Mouse (Mus musculus): ENCODE measurements at regions not wholly inside any gene's neighbourhood (a gene's known extent, or its start where the extent isn't known, plus 50 kb on each side); places are given as distances from the start of the nearest gene placed in this dataset.

- no peak for DNase-seq (ENCODE audit: low read depth, low spot score)
Measured at GRCm38 (mm10) chr2:118029470-118030108, 82.1 kb upstream of the Thbs1 start.

DNA sequence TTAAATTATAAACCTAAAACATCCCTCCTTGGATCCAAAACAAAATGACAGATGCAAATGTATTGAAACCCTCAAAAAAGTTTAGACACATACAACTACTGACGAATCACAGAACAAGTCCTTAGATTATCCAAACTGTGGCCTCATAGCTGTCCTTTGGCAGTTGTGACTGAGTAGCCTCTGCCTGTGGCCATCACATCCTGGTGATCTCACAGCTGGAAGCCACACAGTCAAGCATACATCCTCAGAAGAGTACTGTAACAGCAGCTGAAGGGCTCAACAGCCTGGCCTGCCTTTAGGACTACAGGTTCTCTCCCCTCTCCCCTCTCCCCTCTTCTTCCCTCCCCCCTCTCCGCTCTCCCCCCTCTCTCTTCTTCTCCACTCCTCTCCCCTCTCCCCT, 80.0 kb upstream of the Thbs1 start:
- no peak for DNase-seq (ENCODE audit: low read depth, low spot score)

GRCm38 (mm10) chr2:118033377-118033776, 78.3 kb upstream of the Thbs1 start:
- no peak for DNase-seq (ENCODE audit: low read depth, low spot score)

GRCm38 (mm10) chr2:118034026-118034425, 77.7 kb upstream of the Thbs1 start:
- DNase-seq (ENCODE audit: low read depth, low spot score), result peak; percentile 53

DNA sequence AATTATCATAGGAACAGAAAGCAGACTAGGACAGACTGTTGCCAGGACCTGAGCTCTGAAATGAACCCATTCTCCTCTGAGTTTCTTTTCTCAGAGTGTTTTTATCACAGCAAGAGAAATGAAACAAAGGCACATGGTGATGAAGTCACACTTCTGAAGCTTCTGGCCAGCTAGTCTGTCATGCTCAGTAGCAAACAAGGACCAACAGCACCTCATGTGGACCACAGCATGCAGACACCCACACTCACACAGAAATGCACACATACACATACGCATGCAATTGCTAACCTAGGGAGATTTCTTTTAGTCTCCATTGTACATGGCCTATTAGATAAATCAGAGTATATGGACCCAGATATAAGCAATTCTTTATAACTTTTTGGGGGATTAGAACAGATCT, 76.3 kb upstream of the Thbs1 start:
- no peak for DNase-seq (ENCODE audit: low read depth, low spot score)

- peak; percentile 75 for DNase-seq (ENCODE audit: low read depth, low spot score)
Measured at GRCm38 (mm10) chr2:118038859-118039818, 72.5 kb upstream of the Thbs1 start.

DNA sequence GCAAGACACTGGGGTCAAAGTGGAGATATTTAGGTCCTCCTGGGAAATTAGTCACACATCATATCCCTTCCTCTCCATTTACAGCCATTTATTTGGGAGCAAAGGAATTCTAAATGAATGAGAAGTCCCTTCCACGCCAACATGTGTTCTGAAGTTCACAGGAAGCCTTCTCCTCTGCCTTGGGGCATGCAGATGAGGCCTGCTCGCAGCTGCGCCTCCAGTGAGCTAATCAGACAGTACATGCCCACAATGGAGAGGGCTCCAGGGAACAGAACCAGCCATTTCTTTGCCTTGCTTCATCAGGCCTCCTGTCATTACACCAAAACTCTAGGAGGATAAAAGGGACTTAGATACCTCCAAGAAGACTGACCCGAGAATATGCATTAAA, 71.9 kb upstream of the Thbs1 start:
- no peak for DNase-seq (ENCODE audit: low read depth, low spot score)

GRCm38 (mm10) chr2:118042380-118043055, 69.2 kb upstream of the Thbs1 start:
- DNase-seq (ENCODE audit: low read depth, low spot score), result no peak

DNA sequence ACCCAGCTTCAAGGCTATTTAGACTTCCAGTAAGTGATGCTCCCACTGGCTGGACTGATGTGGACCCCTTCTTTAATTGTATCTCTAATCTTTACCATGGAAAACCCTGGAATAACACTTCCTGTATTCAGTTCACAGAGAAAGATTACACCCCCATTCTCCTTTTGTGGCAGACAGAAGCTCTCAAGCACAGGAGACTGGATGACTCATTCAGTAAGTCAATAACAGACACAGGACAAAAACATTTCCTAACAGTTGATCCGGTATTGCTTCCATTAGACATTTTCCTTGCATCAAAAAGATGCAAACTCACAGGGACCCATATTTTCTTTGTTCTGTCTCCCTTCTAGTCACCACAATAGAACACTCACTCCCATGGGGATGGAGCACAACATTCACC, 67.0 kb upstream of the Thbs1 start:
- no peak for DNase-seq (ENCODE audit: low read depth, low spot score)

DNA sequence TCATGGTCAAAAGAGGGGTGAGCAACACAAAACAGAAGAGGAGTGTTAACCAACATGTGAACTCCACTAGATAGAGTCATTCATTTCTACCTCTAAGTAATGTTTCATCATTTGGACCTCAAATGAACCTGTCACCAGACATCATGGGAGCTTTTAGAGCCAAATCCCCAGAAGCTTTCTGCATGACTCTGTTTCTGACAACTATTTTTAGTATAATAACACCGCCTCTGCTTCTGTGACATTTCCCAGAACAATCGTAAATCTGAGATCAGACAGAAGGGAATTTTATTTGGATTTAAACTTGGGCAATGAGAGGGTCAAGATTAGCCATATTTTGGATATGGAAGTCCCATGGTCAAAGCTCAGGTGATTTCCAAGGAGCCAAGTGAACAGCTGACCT, 61.4 kb upstream of the Thbs1 start:
- no peak for DNase-seq (ENCODE audit: low read depth, low spot score)

DNA sequence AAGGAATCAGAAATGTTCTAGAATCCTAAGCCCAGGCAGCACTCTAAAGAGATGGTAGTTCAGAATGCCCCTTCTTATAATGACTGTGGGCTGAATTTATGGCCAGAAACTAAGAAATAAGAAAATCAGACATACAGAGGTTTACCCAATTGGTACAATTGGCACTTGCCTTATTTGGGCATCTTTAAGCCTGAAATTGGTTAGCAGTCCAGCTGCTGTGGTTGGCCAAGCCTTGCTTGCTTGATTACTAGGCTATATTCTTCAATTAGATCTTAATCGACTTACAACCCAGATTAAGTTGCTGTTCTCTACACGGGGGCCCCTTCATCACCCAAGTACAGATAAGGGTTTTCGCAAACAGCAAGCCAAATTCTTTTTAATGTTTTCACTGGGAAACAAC, 60.1 kb upstream of the Thbs1 start:
- DNase-seq (ENCODE audit: low read depth, low spot score), result no peak

GRCm38 (mm10) chr2:118053512-118053911, 58.2 kb upstream of the Thbs1 start:
- DNase-seq (ENCODE audit: low read depth, low spot score), result no peak

DNA sequence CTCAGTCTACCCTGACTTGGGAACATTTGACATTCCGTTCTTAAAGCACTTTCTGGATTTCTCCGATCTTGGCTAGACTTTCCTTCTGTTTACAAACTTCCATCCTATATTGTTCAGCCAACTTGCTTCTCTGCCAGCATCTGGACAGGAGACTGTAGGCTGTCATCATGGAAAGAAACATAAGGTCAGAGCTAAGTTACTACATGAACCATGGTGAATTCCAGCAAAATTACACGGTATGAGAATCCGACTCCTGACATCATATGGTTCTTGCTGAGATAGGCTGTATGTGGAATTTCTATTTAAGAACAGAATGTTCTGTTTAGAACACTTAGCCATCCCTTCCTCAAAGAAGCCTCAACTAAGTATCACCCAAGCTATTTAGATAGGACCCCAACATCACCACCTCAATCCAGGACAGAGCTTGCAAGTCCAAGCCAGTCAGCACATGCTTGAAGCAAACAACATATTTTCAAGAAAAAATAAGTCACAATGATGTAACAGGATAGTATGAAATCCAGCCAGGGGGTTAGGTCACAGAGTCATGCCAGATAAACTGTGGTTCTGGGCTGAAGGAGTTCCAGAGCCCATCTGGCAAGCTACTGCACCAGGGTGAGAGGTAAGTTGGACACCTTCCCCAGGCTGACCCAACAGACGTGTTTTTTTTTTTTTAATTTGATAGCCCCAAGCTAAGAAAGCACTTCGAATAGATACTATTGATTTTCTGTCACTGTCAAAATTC, 52.9 kb upstream of the Thbs1 start:
- DNase-seq (ENCODE audit: low read depth, low spot score), result no peak

- no peak for DNase-seq (ENCODE audit: low read depth, low spot score)
Measured at GRCm38 (mm10) chr2:118061291-118061690, 50.4 kb upstream of the Thbs1 start.

Measured in skeletal muscle tissue, adult 2 months (tissue).